Mouse (Mus musculus) heart, postnatal 36 days (tissue): ENCODE measurements around the gene Mfap2. TPM values are rescaled to one million over a fixed set of nuclear protein-coding genes. Genes with fewer than 3 reads are reported as not detected.
A peak's percentile ranks its signal among the peaks of the same experiment; 100 is the strongest.

ENCODE experiments used
- DNase-seq, 2 experiments: peaks; one replicate each; pipeline ENCODE4 v3.0.0; 2021 to 2022
- intact Hi-C: fragments of 180-260 bp; cut with DNase I; formaldehyde crosslinking; loops from one replicate; pipeline ENCODE4 v1.15.1; 2025
- total RNA-seq, 2 experiments: library from RNA; stranded (reverse); gene quantifications; 2 replicates each; pipeline ENCODE4 v1.2.3; 2021

Mfap2 gene
- total RNA-seq, 2 experiments from 2014 or later: 4.0 to 4.3 TPM

- DNase-seq: peak; percentile 63 to 70
- intact Hi-C loops: no loop called here
These were observed 10.8 kb downstream of the Mfap2 start for GRCm38 (mm10) chr4:141020811-141021613.

- intact Hi-C loops: no loop called here
- no peak for DNase-seq
These were observed 11.4 kb downstream of the Mfap2 start for GRCm38 (mm10) chr4:141021614-141021929.

- DNase-seq: no peak
- intact Hi-C loops: no loop called here
These were observed 13.8 kb downstream of the Mfap2 start for GRCm38 (mm10) chr4:141024052-141024451.

- DNase-seq: no peak
- intact Hi-C loops: no loop called here
These were observed 14.8 kb downstream of the Mfap2 start for GRCm38 (mm10) chr4:141024992-141025391.

GRCm38 (mm10) chr4:141030541-141031206 lies 20.5 kb downstream of the Mfap2 start:
- DNase-seq: no peak
- intact Hi-C loops: loop anchor here (1.0 to 5.0 kb wide), 4 partner anchors 43 to 243 kb away; partner anchors contain the start of gene Atp13a2

GRCm38 (mm10) chr4:141031733-141032132 lies 21.5 kb downstream of the Mfap2 start:
- DNase-seq: peak; percentile 82 to 88
- intact Hi-C loops: loop anchor here (1.0 to 5.0 kb wide), 4 partner anchors 44 to 244 kb away; partner anchors contain the start of gene Atp13a2

GRCm38 (mm10) chr4:141033606-141034549 lies 23.7 kb downstream of the Mfap2 start:
- intact Hi-C loops: loop anchor here (5.0 kb wide), 3 partner anchors 47 to 247 kb away; partner anchors contain the start of gene Atp13a2
- no peak for DNase-seq

GRCm38 (mm10) chr4:141041117-141041516 lies 30.9 kb downstream of the Mfap2 start:
- no peak for DNase-seq
- intact Hi-C loops: no loop called here

- intact Hi-C loops: loop anchor here (1.0 kb wide), 1 partner anchor 20 kb away; no protein-coding TSS in a partner anchor
- peak; percentile 44 to 68 for DNase-seq
These were observed 34.6 kb downstream of the Mfap2 start for GRCm38 (mm10) chr4:141044816-141045215.

GRCm38 (mm10) chr4:141048810-141049475 lies 38.7 kb downstream of the Mfap2 start:
- intact Hi-C loops: no loop called here
- DNase-seq: no peak

GRCm38 (mm10) chr4:141049476-141049835 lies 39.2 kb downstream of the Mfap2 start:
- intact Hi-C loops: no loop called here
- no peak for DNase-seq

- intact Hi-C loops: no loop called here
These were observed 42.2 kb downstream of the Mfap2 start for GRCm38 (mm10) chr4:141052442-141052841.

GRCm38 (mm10) chr4:141053138-141053537 lies 42.9 kb downstream of the Mfap2 start:
- intact Hi-C loops: no loop called here
- DNase-seq: no peak

More at GRCm38 (mm10) chr4:141052442-141052841, 42.2 kb downstream of the Mfap2 start:
- no peak for DNase-seq

GRCm38 (mm10) chr4:141053568-141054161 lies 43.4 kb downstream of the Mfap2 start:
- no peak for DNase-seq
- intact Hi-C loops: no loop called here

GRCm38 (mm10) chr4:141056970-141057369 lies 46.8 kb downstream of the Mfap2 start:
- intact Hi-C loops: no loop called here
- no peak for DNase-seq

GRCm38 (mm10) chr4:141058835-141059234 lies 48.6 kb downstream of the Mfap2 start:
- intact Hi-C loops: no loop called here
- no peak for DNase-seq

- intact Hi-C loops: loop anchor here (2.0 kb wide), 1 partner anchor 17 kb away; no protein-coding TSS in a partner anchor
- no peak for DNase-seq
These were observed 49.6 kb downstream of the Mfap2 start for GRCm38 (mm10) chr4:141059616-141060425.

- peak; percentile 100 for DNase-seq
- intact Hi-C loops: loop anchor here (2.0 kb wide), 1 partner anchor 16 kb away; no protein-coding TSS in a partner anchor
These were observed 50.4 kb downstream of the Mfap2 start, which contains the start of gene Crocc for GRCm38 (mm10) chr4:141060426-141061301. Crocc (minus strand) TSS chr4:141060550.
